Mouse (Mus musculus) bone marrow macrophage, adult 2 months (primary cell): ENCODE results near the gene Slc22a4.

Source experiments
- CTCF ChIP-seq: IDR thresholded peaks from 2 replicates; pipeline ENCODE4 v1.5.1; 2012; ENCODE audit warnings: low read depth, mild to moderate bottlenecking, low read length, moderate library complexity
- POLR2A ChIP-seq: IDR thresholded peaks from 2 replicates; pipeline ENCODE4 v1.6.1; 2012; ENCODE audit warnings: mild to moderate bottlenecking, low read depth, low read length, borderline replicate concordance

GRCm38 (mm10) chr11:54056132-54056531 lies 28.2 kb upstream of the Slc22a4 start:
- no peak for TF ChIP-seq CTCF
- TF ChIP-seq POLR2A, result no peak
